Mouse (Mus musculus): ENCODE measurements around the gene Ncf1. TPM values are rescaled to one million over a fixed set of nuclear protein-coding genes. Genes with fewer than 3 reads are reported as not detected.

The Ncf1 gene
- 1.5 and 1.7 TPM in 2 replicates for polyA plus RNA-seq (2016; fragmentation: Nextera tagmentation; extraction: Ambion mirVana)

DNA sequence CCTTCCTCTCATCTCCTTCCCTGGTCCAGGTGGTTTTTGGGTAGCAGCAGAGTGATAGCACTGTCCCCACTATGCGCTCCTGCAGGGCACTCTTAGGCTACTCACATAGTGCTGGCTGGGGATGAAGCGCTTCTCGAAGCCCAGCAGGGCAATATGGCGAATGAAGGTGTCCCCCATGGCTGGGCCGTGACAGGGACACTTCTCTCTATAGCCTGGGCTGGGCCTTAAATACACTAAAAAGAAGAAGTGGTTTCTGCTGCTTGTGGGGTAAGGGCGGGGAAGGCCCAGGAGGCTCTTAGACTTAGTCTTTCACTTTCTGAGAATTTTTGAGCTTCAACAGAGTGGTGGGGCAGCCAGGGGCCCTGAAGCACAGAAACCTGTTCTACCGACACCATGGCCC, at the start of gene Ncf1:
Gene Ncf1 (minus strand): TSS at position 235 of the 400 bp plus-strand sequence.
- Histone ChIP-seq H3K36me3 (no peaks in the 10 kb centered on the region), H3K27me3 (ENCODE audit: low read depth, poor library complexity, severe bottlenecking) (no peaks in the 10 kb centered on the region), H3K27ac (peak within 1 kb of the TSS; percentile 50; the same call in 1 of the 2 replicates), H3K9me3 (replicated peaks) (no peaks in the 10 kb centered on the region), H3K4me1 (peaks cover 56% of the 10 kb centered on the region), H3K4me3 (no peak within 1 kb of the TSS)
- DNase-seq (ENCODE audit: low spot score) = no peak
- 87% methylated on average over 7 of the region's 7 CpGs for WGBS

DNA sequence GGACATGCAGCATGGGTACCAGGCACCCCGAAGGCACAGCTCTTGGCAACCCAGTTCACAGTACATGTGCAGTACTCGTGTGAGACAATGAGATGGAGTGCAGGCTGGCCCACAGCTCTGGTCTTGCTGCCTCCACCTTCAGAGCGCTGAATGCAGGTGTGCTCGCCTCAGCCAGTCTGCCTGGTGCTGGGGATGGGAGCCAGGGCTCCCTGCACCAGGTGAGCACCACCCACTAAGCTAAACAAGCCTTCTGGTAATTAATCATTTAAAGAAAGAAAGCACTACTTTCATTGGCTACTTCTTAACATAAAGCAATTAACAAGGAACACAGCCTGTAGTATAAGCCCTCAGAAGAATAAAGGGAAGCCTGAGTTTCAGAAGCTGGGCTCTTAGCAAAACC, 47.7 kb upstream of the Ncf1 start:
- no peaks in the 10 kb centered on the region for H3K27me3 ChIP-seq (ENCODE audit: low read depth, poor library complexity, severe bottlenecking)
- H3K27ac ChIP-seq = no peak overlapping the region
- H3K4me3 ChIP-seq = no peak overlapping the region
- DNase-seq (ENCODE audit: low spot score) = no peak
- H3K36me3 ChIP-seq = peaks cover 98% of the 10 kb centered on the region
- 96% methylated on average over 4 of the region's 4 CpGs for WGBS
- no peaks in the 10 kb centered on the region for H3K4me1 ChIP-seq
- H3K9me3 ChIP-seq (replicated peaks) = no peaks in the 10 kb centered on the region

DNA sequence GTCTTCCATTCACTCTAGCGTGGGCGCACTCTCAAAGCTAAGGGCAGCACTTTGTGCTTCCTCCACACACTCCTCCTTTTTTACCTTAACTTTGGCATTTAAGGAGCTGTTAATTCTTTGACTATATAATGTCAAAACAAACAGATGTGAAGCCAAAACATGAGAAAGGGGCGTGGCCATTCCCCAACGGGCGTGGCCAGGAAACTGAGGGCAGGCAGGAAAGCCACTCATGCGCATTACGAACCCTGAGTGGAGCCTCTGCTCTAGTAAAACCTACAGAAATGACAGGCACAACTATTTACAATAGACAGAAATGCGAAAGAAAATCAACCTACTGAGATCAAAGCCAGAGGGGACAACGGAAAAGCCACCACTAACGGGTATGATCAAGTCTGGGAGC, 46.1 kb upstream of the Ncf1 start:
- WGBS = 94% methylated on average over 10 of the region's 10 CpGs
- H3K9me3 ChIP-seq (replicated peaks) = no peaks in the 10 kb centered on the region
- H3K4me3 ChIP-seq = no peak overlapping the region
- no peaks in the 10 kb centered on the region for H3K27me3 ChIP-seq (ENCODE audit: low read depth, poor library complexity, severe bottlenecking)
- H3K27ac ChIP-seq = no peak overlapping the region
- DNase-seq (ENCODE audit: low spot score) = no peak
- no peaks in the 10 kb centered on the region for H3K4me1 ChIP-seq
- peaks cover 99% of the 10 kb centered on the region for H3K36me3 ChIP-seq

DNA sequence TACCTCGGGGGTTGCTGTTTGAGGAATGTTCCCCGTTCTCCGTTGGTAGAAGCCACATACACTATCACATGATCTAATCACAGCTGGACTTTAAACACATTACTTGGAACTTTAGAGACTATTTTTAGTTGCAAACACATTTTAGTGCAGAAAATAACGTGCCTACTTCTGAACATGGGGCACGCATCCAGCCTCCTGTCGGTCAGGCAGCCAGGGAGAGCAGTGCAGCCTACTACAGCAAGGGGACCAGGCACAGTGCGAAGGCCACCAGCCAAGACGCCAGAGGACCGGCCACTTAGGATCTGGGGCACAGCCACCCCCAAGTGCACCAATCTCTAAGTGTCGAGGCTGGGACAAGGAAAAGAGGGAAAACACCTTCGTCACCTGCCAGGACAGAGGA, 45.6 kb upstream of the Ncf1 start:
- no peak for DNase-seq (ENCODE audit: low spot score)
- Histone ChIP-seq H3K4me3 (no peak overlapping the region), H3K4me1 (no peaks in the 10 kb centered on the region), H3K27me3 (ENCODE audit: low read depth, poor library complexity, severe bottlenecking) (no peaks in the 10 kb centered on the region), H3K36me3 (peaks cover 99% of the 10 kb centered on the region), H3K9me3 (replicated peaks) (no peaks in the 10 kb centered on the region), H3K27ac (no peak overlapping the region)
- WGBS = 95% methylated on average over 11 of the region's 11 CpGs

DNA sequence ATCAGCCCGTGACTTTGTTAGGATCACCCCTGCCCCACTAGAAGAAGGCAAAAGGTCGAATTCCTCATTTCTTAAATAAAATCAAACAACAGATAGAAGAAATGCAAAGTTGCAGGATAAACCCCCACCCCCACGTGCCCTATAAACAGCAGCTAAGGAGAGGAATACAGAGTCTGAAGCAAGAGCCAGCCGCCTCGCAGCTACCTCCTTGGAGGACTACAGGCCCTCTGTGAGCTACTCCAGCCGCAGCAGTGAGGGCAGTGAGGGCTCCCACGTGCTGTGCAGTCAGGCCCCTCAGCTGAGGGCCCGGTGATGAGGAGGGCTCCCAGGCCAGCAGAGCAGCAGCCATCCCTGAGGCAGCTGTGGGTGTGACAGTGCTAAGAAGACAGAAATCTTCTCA, 44.3 kb upstream of the Ncf1 start:
- no peaks in the 10 kb centered on the region for H3K4me1 ChIP-seq
- 91% methylated on average over 8 of the region's 8 CpGs for WGBS
- DNase-seq (ENCODE audit: low spot score) = no peak
- H3K27me3 ChIP-seq (ENCODE audit: low read depth, poor library complexity, severe bottlenecking) = no peaks in the 10 kb centered on the region
- no peak overlapping the region for H3K27ac ChIP-seq
- H3K9me3 ChIP-seq (replicated peaks) = no peaks in the 10 kb centered on the region
- H3K36me3 ChIP-seq = peaks cover 99% of the 10 kb centered on the region
- H3K4me3 ChIP-seq = no peak overlapping the region

DNA sequence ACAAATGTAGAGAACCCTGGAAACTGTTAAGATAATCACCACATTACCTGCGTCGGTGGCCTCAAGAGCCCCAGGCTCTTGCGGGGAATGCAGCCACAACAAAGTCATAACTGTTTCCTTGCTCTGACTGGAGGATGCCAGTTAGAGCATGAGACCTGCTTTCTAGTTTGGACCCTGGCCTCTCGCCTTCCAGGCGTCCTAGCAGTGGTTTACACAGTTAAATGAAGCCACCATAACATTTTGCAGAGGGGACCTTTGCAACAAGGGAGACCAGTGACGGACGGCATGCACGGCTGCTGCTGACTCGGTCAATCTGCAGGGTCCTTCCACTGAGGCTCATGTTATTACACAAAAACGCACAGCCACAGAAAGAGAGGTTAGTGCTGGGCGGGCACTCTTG, 43.3 kb upstream of the Ncf1 start:
- no peaks in the 10 kb centered on the region for H3K27me3 ChIP-seq (ENCODE audit: low read depth, poor library complexity, severe bottlenecking)
- H3K27ac ChIP-seq = no peak overlapping the region
- H3K4me3 ChIP-seq = no peak overlapping the region
- no peak for DNase-seq (ENCODE audit: low spot score)
- H3K36me3 ChIP-seq = peaks cover 99% of the 10 kb centered on the region
- no peaks in the 10 kb centered on the region for H3K9me3 ChIP-seq (replicated peaks)
- no peaks in the 10 kb centered on the region for H3K4me1 ChIP-seq
- 92% methylated on average over 11 of the region's 11 CpGs for WGBS

DNA sequence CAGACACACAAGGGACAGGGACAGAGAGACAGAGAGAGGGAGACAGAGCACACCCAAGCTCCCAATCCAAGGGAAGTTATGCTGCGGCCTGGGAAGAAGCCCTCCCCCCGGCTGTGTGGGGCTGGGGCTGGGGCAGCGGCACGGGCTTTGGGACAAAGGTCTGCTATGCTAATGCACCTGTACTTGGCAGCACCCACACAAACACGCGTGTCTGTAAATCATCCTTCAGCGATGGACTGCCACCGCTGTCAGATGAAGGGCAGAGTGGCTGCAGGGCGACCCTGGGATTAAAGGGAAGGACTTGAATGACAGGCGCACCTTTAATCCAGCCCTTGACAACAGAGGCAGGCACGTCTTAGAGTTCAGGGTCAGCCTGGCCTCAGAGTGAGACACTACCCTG, 42.0 kb upstream of the Ncf1 start:
- peaks cover 99% of the 10 kb centered on the region for H3K36me3 ChIP-seq
- no peaks in the 10 kb centered on the region for H3K4me1 ChIP-seq

DNA sequence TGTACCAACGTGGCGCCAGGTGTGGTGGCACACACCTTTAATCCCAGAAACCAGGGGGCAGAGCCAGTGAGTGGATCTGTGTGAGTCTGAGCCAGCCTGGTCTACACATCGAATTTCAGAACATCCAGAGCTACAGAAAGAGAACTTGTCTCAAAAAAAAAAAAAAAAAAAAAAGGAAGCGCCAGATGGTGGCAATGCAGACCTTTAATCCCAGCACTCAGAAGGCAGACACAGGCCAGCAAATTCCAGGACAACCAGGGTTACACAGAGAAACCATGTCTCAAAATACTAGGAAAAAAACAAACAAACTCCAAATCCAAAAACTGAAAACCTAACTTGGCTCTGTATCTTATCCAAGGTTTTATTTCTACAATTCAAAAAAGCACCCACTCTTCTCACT, 41.1 kb upstream of the Ncf1 start:
- no peaks in the 10 kb centered on the region for H3K4me1 ChIP-seq
- DNase-seq (ENCODE audit: low spot score) = no peak
- H3K4me3 ChIP-seq = no peak overlapping the region
- H3K27me3 ChIP-seq (ENCODE audit: low read depth, poor library complexity, severe bottlenecking) = no peaks in the 10 kb centered on the region
- 95% methylated on average over 4 of the region's 4 CpGs for WGBS
- H3K36me3 ChIP-seq = peaks cover 99% of the 10 kb centered on the region
- no peak overlapping the region for H3K27ac ChIP-seq
- no peaks in the 10 kb centered on the region for H3K9me3 ChIP-seq (replicated peaks)

More for the DNA sequence above, 42.0 kb upstream of the Ncf1 start:
- WGBS = 92% methylated on average over 11 of the region's 11 CpGs
- H3K9me3 ChIP-seq (replicated peaks) = no peaks in the 10 kb centered on the region
- no peak overlapping the region for H3K27ac ChIP-seq
- no peak for DNase-seq (ENCODE audit: low spot score)
- no peak overlapping the region for H3K4me3 ChIP-seq
- H3K27me3 ChIP-seq (ENCODE audit: low read depth, poor library complexity, severe bottlenecking) = no peaks in the 10 kb centered on the region

DNA sequence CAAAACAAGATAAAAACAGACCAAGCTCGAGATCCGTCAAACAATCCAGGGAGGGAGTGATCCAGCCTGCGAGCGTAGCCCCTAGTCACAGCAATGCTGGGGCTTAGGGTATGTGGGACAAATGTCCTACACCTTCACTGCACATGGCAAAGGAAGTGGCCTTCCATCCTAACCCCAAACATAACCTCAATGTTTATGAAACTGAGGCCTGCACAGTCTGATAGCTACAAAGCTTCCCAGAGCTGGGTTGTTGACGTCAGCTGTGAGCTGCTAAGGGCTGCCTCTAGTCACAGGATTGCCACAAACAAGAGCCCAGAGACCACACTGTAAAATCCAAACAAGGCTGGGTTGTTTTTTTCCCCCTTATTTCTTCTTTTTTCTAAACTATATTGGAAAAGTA, 40.3 kb upstream of the Ncf1 start:
- Histone ChIP-seq H3K36me3 (peaks cover 99% of the 10 kb centered on the region), H3K4me3 (no peak overlapping the region), H3K27ac (no peak overlapping the region), H3K9me3 (replicated peaks) (no peaks in the 10 kb centered on the region), H3K4me1 (no peaks in the 10 kb centered on the region), H3K27me3 (ENCODE audit: low read depth, poor library complexity, severe bottlenecking) (no peaks in the 10 kb centered on the region)
- WGBS = 93% methylated on average over 5 of the region's 5 CpGs
- no peak for DNase-seq (ENCODE audit: low spot score)

DNA sequence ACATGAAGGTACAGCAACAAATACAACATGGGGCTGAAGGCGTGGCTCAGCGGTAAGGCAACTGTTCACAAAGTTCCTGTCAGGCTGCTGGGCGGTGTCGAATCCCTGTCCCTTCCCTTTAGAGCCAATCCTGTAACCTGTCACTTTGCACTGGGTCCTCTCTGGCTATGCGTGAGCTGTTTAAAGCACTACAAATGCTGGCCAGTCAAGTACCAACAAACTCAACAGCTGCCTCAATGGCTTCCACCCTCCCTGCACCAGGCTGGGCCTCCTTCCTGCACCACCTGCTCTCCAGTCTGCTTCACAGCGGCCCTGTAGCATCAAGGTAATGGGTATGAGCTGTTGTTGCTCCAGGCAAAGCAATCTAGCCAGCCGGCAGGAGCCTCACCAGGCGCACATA, 39.3 kb upstream of the Ncf1 start:
- H3K27ac ChIP-seq = no peak overlapping the region
- no peak overlapping the region for H3K4me3 ChIP-seq
- peaks cover 100% of the 10 kb centered on the region for H3K36me3 ChIP-seq
- no peaks in the 10 kb centered on the region for H3K4me1 ChIP-seq
- H3K9me3 ChIP-seq (replicated peaks) = no peaks in the 10 kb centered on the region
- H3K27me3 ChIP-seq (ENCODE audit: low read depth, poor library complexity, severe bottlenecking) = no peaks in the 10 kb centered on the region
- no peak for DNase-seq (ENCODE audit: low spot score)
- WGBS = 99% methylated on average over 8 of the region's 8 CpGs

DNA sequence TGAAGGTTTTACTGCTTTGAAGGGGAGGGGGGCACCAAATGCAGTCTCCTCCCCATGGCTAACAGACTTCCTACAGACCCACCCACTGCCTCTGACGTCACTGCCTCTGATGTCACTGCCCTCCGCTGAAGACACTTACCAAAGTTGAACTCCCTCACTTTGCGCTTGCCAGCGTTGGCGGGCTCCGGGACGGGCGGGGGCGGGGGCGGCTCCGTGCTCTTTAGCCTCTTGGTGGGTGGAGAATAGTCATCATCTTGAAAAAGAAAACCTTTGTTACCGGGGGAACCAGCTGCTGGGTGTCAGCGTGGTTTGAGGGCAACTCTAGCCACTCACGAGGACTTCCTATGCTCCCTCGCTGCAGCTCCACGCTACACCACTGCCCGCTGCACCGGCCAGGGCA, 37.0 kb upstream of the Ncf1 start:
- no peaks in the 10 kb centered on the region for H3K27me3 ChIP-seq (ENCODE audit: low read depth, poor library complexity, severe bottlenecking)
- H3K4me1 ChIP-seq = no peaks in the 10 kb centered on the region
- peaks cover 100% of the 10 kb centered on the region for H3K36me3 ChIP-seq
- H3K27ac ChIP-seq = no peak overlapping the region
- no peaks in the 10 kb centered on the region for H3K9me3 ChIP-seq (replicated peaks)
- DNase-seq (ENCODE audit: low spot score) = no peak
- H3K4me3 ChIP-seq = no peak overlapping the region
- WGBS = 92% methylated on average over 18 of the region's 18 CpGs

DNA sequence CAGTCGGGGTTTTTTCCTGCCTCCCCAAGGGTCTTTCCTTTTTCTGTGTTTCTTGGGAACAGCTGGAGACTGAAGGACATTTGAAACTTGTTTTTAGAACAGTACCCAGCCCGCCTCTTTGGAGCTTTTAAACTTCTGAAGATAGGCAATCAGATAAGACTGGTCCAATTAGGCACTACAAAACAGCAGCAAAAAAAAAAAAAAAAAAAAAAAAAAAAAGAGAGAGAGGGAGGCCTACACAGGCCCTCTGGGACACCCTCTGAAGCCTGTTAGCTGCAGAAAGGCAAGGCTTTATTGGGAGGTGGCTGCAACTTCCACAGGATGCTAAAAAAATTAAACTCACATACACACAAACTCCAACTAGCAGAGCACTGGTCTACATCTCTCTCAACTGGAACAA, 36.5 kb upstream of the Ncf1 start:
- Histone ChIP-seq H3K4me1 (no peaks in the 10 kb centered on the region), H3K36me3 (peaks cover 100% of the 10 kb centered on the region), H3K27ac (no peak overlapping the region), H3K9me3 (replicated peaks) (no peaks in the 10 kb centered on the region), H3K4me3 (no peak overlapping the region), H3K27me3 (ENCODE audit: low read depth, poor library complexity, severe bottlenecking) (no peaks in the 10 kb centered on the region)
- 85% methylated on average over 2 of the region's 2 CpGs for WGBS
- no peak for DNase-seq (ENCODE audit: low spot score)

DNA sequence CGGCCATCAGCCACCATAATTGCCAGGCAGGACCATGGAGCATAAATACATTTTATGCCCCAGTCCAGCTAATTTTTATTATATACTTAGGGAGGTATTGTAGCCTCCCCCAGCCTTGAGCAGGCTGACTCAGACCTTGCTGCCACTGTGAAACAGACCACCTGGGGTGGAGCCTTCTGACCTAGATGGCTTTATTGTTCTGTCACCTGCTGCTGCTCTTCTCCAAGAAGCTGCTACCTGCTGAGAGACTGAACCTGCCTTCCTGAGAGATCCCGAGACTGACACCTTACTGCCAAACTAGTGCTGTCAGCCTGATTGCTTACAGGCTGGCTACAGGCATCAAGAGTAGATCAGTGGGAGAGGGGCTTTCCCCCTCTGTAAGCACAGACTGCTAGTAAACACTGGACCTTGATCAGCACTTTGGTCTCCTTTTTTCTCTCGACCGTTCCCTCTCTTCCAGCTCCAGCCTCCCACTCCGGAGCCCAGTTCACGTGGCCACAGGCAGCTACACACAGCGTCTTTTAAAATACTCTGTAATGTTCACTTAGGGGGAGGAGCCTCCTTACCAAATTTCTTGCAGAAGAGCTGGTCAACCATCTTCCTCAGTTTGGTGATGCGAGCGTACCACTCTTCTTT, 30.7 kb upstream of the Ncf1 start:
- Histone ChIP-seq H3K27ac (no peak overlapping the region), H3K9me3 (replicated peaks) (no peaks in the 10 kb centered on the region), H3K27me3 (ENCODE audit: low read depth, poor library complexity, severe bottlenecking) (no peaks in the 10 kb centered on the region), H3K4me3 (no peak overlapping the region), H3K36me3 (peaks cover 99% of the 10 kb centered on the region), H3K4me1 (no peaks in the 10 kb centered on the region)
- 89% methylated on average over 9 of the region's 9 CpGs for WGBS
- no peak for DNase-seq (ENCODE audit: low spot score)

DNA sequence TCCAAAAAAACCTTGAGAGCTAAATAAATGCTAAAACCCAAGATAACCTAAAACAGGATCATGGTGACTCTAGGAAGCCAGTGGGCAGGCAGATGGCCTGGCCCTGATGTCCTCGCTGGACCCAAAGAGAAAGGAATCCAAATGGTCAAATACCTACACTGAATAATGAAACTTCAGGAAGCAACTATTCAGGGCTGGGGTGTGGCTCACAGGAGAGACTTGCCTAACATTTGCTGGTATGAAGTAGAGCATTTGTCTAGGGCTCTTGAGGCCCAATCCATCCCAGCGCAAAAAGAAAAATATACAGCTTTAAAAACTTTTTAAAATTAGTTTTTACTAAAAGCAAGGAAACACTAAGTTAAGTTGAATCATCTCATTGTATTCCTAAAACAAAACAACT, 29.5 kb upstream of the Ncf1 start:
- no peaks in the 10 kb centered on the region for H3K9me3 ChIP-seq (replicated peaks)
- no peak for DNase-seq (ENCODE audit: low spot score)
- H3K27ac ChIP-seq = no peak overlapping the region
- peaks cover 99% of the 10 kb centered on the region for H3K36me3 ChIP-seq
- no peak overlapping the region for H3K4me3 ChIP-seq
- no peaks in the 10 kb centered on the region for H3K27me3 ChIP-seq (ENCODE audit: low read depth, poor library complexity, severe bottlenecking)
- 95% methylated on average over 2 of the region's 2 CpGs for WGBS
- no peaks in the 10 kb centered on the region for H3K4me1 ChIP-seq

All from limb, embryonic 10.5 days (tissue).